Comparison of ENCODE assay signal across 14 mouse cellular contexts in genomic region chr5:102071241-102071640, GRCm38 (mm10). TPM values are rescaled to one million over a fixed set of nuclear protein-coding genes. Genes with fewer than 3 reads are reported as not detected.
DNase-seq lines count a peak whose midpoint lies in the region; ATAC-seq and TF ChIP-seq lines count a peak whose summit lies in the region.
"Had no signal": no experiment of that assay in that cellular context is flagged by ENCODE, and none has a peak within 500 bp of the region (broad histone marks: within the 10 kb centered on the region; RNA-seq: fewer than 3 reads in every experiment).

No protein-coding gene starts in this region.

- H3K27me3 ChIP-seq in hindbrain, embryonic 10.5 days (ENCODE audit: insufficient read depth, poor library complexity, severe bottlenecking) = no peaks in the 10 kb centered on the region
- H3K27me3 ChIP-seq in neural tube, embryonic 13.5 days = no peaks in the 10 kb centered on the region
- H3K27me3 ChIP-seq in kidney, embryonic 16.5 days (ENCODE audit: insufficient read depth, low read length) = no peaks in the 10 kb centered on the region
- no peaks in the 10 kb centered on the region for H3K27me3 ChIP-seq in intestine, postnatal 0 days (replicated peaks; ENCODE audit: control insufficient read depth, insufficient read depth, low read length)
- H3K27me3 ChIP-seq: embryonic facial prominence, embryonic 15.5 days; forebrain, embryonic 15.5 days; stomach, embryonic 15.5 days had no signal

- H3K4me2 ChIP-seq in neural tube, embryonic 13.5 days = peak overlapping the region; percentile 77
- H3K4me2 ChIP-seq in kidney, embryonic 16.5 days (replicated peaks; ENCODE audit: low read depth, low read length) = no peak overlapping the region
- no peak overlapping the region for H3K4me2 ChIP-seq in intestine, postnatal 0 days (replicated peaks; ENCODE audit: low read depth)

- no peak for TF ChIP-seq CTCF in gastrocnemius, adult 2 months (IDR thresholded peaks at IDR 0.05)
- no peak for TF ChIP-seq CTCF in intestine, postnatal 0 days (IDR thresholded peaks at IDR 0.05; ENCODE audit: low read depth)

- H3K4me3 ChIP-seq in gastrocnemius, adult 2 months = peak overlapping the region; percentile 97; the same call in 1 of the 2 replicates
- H3K4me3 ChIP-seq in hindbrain, embryonic 10.5 days = peak overlapping the region; percentile 87
- peak overlapping the region; percentile 40 for H3K4me3 ChIP-seq in macrophage (ENCODE audit: inconsistent target)
- H3K4me3 ChIP-seq in neural tube, embryonic 13.5 days = peak overlapping the region; percentile 89
- no peak overlapping the region for H3K4me3 ChIP-seq in kidney, embryonic 16.5 days (ENCODE audit: low read length)
- H3K4me3 ChIP-seq in intestine, postnatal 0 days (ENCODE audit: low read depth, low read length) = no peak overlapping the region
- H3K4me3 ChIP-seq: stomach, embryonic 15.5 days had no signal

- intact Hi-C loops in gastrocnemius, adult 2 months (cut with DNase I) = loop anchor here (5.0 kb wide), 2 partner anchors 69 to 139 kb away; no protein-coding TSS in a partner anchor
- intact Hi-C loops in gastrocnemius, postnatal 36 days (cut with DNase I) = loop anchor here (10.0 kb wide), 1 partner anchor 136 kb away; no protein-coding TSS in a partner anchor

- peaks cover 13% of the 10 kb centered on the region for H3K36me3 ChIP-seq in hindbrain, embryonic 10.5 days
- no peaks in the 10 kb centered on the region for H3K36me3 ChIP-seq in macrophage (ENCODE audit: inconsistent target)
- H3K36me3 ChIP-seq in neural tube, embryonic 13.5 days = no peaks in the 10 kb centered on the region
- no peaks in the 10 kb centered on the region for H3K36me3 ChIP-seq in kidney, embryonic 16.5 days (ENCODE audit: insufficient read depth, low read length)
- H3K36me3 ChIP-seq in intestine, postnatal 0 days (ENCODE audit: control insufficient read depth, insufficient read depth) = no peaks in the 10 kb centered on the region
- H3K36me3 ChIP-seq: embryonic facial prominence, embryonic 15.5 days; forebrain, embryonic 15.5 days; stomach, embryonic 15.5 days had no signal

- WGBS in hindbrain, embryonic 10.5 days = 53% methylated on average over 3 of the region's 3 CpGs
- WGBS in macrophage (ENCODE audit: missing documents) = 43% methylated on average over 3 of the region's 3 CpGs
- WGBS in neural tube, embryonic 13.5 days = 22% methylated on average over 3 of the region's 3 CpGs
- 42% methylated on average over 3 of the region's 3 CpGs for WGBS in kidney, embryonic 16.5 days
- WGBS in intestine, postnatal 0 days = 49% methylated on average over 3 of the region's 3 CpGs

- ATAC-seq in neural tube, embryonic 13.5 days (ENCODE audit: low read depth) = no peak
- no peak for ATAC-seq in kidney, embryonic 16.5 days (ENCODE audit: low FRiP score, low TSS enrichment)
- no peak for ATAC-seq in intestine, postnatal 0 days
- ATAC-seq: forebrain, embryonic 15.5 days had no signal

- no peak for DNase-seq in gastrocnemius, adult 2 months
- DNase-seq in gastrocnemius, postnatal 36 days = no peak
- no peak for DNase-seq in hindbrain, embryonic 10.5 days (ENCODE audit: low spot score)
- DNase-seq in layer of hippocampus, postnatal 10 days (ENCODE audit: low spot score in 2 of 2) = no peak
- DNase-seq: adrenal gland, adult 8-10 months; cerebellum, postnatal 36 days; thymus, postnatal 14 days had no signal

- peaks cover 48% of the 10 kb centered on the region for H3K4me1 ChIP-seq in hindbrain, embryonic 10.5 days (replicated peaks)
- peaks cover 53% of the 10 kb centered on the region for H3K4me1 ChIP-seq in neural tube, embryonic 13.5 days (replicated peaks)
- H3K4me1 ChIP-seq in kidney, embryonic 16.5 days (ENCODE audit: insufficient read depth, low read length) = peaks cover 19% of the 10 kb centered on the region
- H3K4me1 ChIP-seq in intestine, postnatal 0 days (replicated peaks; ENCODE audit: control insufficient read depth, insufficient read depth, low read length) = no peaks in the 10 kb centered on the region

- no peaks in the 10 kb centered on the region for H3K9me3 ChIP-seq in hindbrain, embryonic 10.5 days
- no peaks in the 10 kb centered on the region for H3K9me3 ChIP-seq in neural tube, embryonic 13.5 days
- H3K9me3 ChIP-seq in kidney, embryonic 16.5 days (ENCODE audit: low read length) = no peaks in the 10 kb centered on the region
- H3K9me3 ChIP-seq in intestine, postnatal 0 days (ENCODE audit: control insufficient read depth) = no peaks in the 10 kb centered on the region
- H3K9me3 ChIP-seq: embryonic facial prominence, embryonic 15.5 days; forebrain, embryonic 15.5 days; stomach, embryonic 15.5 days had no signal

- peak overlapping the region; percentile 99 for H3K9ac ChIP-seq in neural tube, embryonic 13.5 days
- H3K9ac ChIP-seq in kidney, embryonic 16.5 days (replicated peaks; ENCODE audit: low read length) = no peak overlapping the region
- H3K9ac ChIP-seq in intestine, postnatal 0 days (ENCODE audit: low read depth, low read length) = no peak overlapping the region
- H3K9ac ChIP-seq: embryonic facial prominence, embryonic 15.5 days; stomach, embryonic 15.5 days had no signal

- peaks cover 28% of the 10 kb centered on the region for H3K79me2 ChIP-seq in macrophage (ENCODE audit: inconsistent target)

- no peak overlapping the region for H3K27ac ChIP-seq in gastrocnemius, adult 2 months
- H3K27ac ChIP-seq in hindbrain, embryonic 10.5 days = peak overlapping the region; percentile 100
- peak overlapping the region; percentile 100 for H3K27ac ChIP-seq in macrophage
- H3K27ac ChIP-seq in neural tube, embryonic 13.5 days (replicated peaks) = peak overlapping the region; percentile 98
- no peak overlapping the region for H3K27ac ChIP-seq in kidney, embryonic 16.5 days (ENCODE audit: low read length)
- H3K27ac ChIP-seq in intestine, postnatal 0 days (ENCODE audit: low read depth, low read length) = no peak overlapping the region
- H3K27ac ChIP-seq: embryonic facial prominence, embryonic 15.5 days had no signal

RNA-seq across cellular contexts. Expression of gene Wdfy3, which starts 1.5 kb away (rescaled TPM):
- 10 to 100 TPM; 20.0 to 23.9 TPM for total RNA-seq in gastrocnemius, adult 2 months (2021)
- total RNA-seq in gastrocnemius, postnatal 36 days (2021) = 10 to 100 TPM; 18.3 to 21.2 TPM
- polyA plus RNA-seq in hindbrain, embryonic 10.5 days (2016; fragmentation: Nextera tagmentation; extraction: Ambion mirVana) = 19.5 and 24.2 TPM in 2 replicates
- 100 to 1,000 TPM; 154 to 501 (median 335) TPM for total RNA-seq in macrophage (2018; cell fraction: chromatin; rRNA removed)
- 10 to 100 TPM; 33.2 to 88.4 (median 66.0) TPM for total RNA-seq in macrophage (2018; cell fraction: cytosol; rRNA removed)
- total RNA-seq in macrophage (2018; cell fraction: nucleus; rRNA removed) = 100 to 1,000 TPM in 25 of 26 experiments, 10 to 100 TPM in 1; 87.8 to 329 (median 181) TPM
- polyA plus RNA-seq in macrophage (2018) = 31.1 to 45.6 TPM (median 42.4 TPM) in 3 replicates
- 27.0 and 31.1 TPM in 2 replicates for polyA plus RNA-seq in neural tube, embryonic 13.5 days (2015; fragmentation: Nextera tagmentation; extraction: Ambion mirVana)
- total RNA-seq in layer of hippocampus, postnatal 10 days (2021) = 100 to 1,000 TPM; 105 to 106 TPM
- 20.1 and 22.4 TPM in 2 replicates for polyA plus RNA-seq in kidney, embryonic 16.5 days (2015; fragmentation: Nextera tagmentation; extraction: Ambion mirVana)
- 7.0 and 7.8 TPM in 2 replicates for polyA plus RNA-seq in intestine, postnatal 0 days (2015; fragmentation: Nextera tagmentation; extraction: Ambion mirVana)

Comparison
In these comparisons a context has a peak if more than half of its experiments do, and no peak if none do; other contexts are left out.
1. H3K27ac ChIP-seq: peak in hindbrain, embryonic 10.5 days (single experiment), macrophage (single experiment) and neural tube, embryonic 13.5 days (single experiment); none in gastrocnemius, adult 2 months (single experiment), kidney, embryonic 16.5 days (single experiment) and intestine, postnatal 0 days (single experiment).
2. H3K4me3 ChIP-seq: peak in gastrocnemius, adult 2 months (single experiment), hindbrain, embryonic 10.5 days (single experiment), macrophage (single experiment) and neural tube, embryonic 13.5 days (single experiment); none in kidney, embryonic 16.5 days (single experiment) and intestine, postnatal 0 days (single experiment).